ENCODE assay signal across 8 mouse cellular contexts in genomic region chr19:56134081-56134818, GRCm38 (mm10).
DNase-seq lines count a peak whose midpoint lies in the region; ATAC-seq lines count a peak whose summit lies in the region.

No protein-coding gene starts in this region.

- DNase-seq in CD4-positive, CD25-positive, alpha-beta regulatory T cell, adult 2 months (ENCODE audit: low read depth, low spot score): peak; percentile 5
- DNase-seq in embryonic facial prominence, embryonic 10.5 days (ENCODE audit: low spot score): peak; percentile 84
- DNase-seq in left cerebral cortex, postnatal 14 days (ENCODE audit: low spot score in 2 of 2): peak; percentile 49 to 82
- peak; percentile 92 for DNase-seq in midbrain, embryonic 14.5 days

- no peak overlapping the region; the same call in 1 of the 2 replicates for H3K9ac ChIP-seq in intestine, embryonic 16.5 days (ENCODE audit: low read depth, low read length)
- peak overlapping the region; percentile 20; the same call in 1 of the 2 replicates for H3K9ac ChIP-seq in midbrain, embryonic 14.5 days (replicated peaks; ENCODE audit: low read length)
- H3K9ac ChIP-seq in stomach, embryonic 15.5 days: no peak overlapping the region

- no peak for ATAC-seq in CD4-positive, CD25-positive, alpha-beta regulatory T cell, adult 4 months
- ATAC-seq in granulocyte monocyte progenitor cell, adult 5-6 weeks (replicated peaks; ENCODE audit: poor library complexity, severe bottlenecking): peak; percentile 42; the same call in 1 of the 2 replicates
- ATAC-seq in intestine, embryonic 16.5 days: peak; percentile 78
- ATAC-seq in midbrain, embryonic 14.5 days (ENCODE audit: low FRiP score, low TSS enrichment): peak; percentile 81; the same call in 1 of the 2 replicates
- ATAC-seq in stomach, embryonic 15.5 days (ENCODE audit: insufficient read depth, low FRiP score, low read depth): peak; percentile 85

- peaks cover 36% of the 10 kb centered on the region for H3K4me1 ChIP-seq in embryonic facial prominence, embryonic 10.5 days
- peaks cover 2% of the 10 kb centered on the region; the same call in 1 of the 2 replicates for H3K4me1 ChIP-seq in intestine, embryonic 16.5 days (ENCODE audit: control insufficient read depth, insufficient read depth, low read length)
- H3K4me1 ChIP-seq in midbrain, embryonic 14.5 days (ENCODE audit: control insufficient read depth, insufficient read depth, low read length): peaks cover 30% of the 10 kb centered on the region
- H3K4me1 ChIP-seq in stomach, embryonic 15.5 days: no peaks in the 10 kb centered on the region; the same call in 1 of the 2 replicates

- no peak overlapping the region for H3K4me3 ChIP-seq in embryonic facial prominence, embryonic 10.5 days
- no peak overlapping the region for H3K4me3 ChIP-seq in intestine, embryonic 16.5 days (ENCODE audit: low read length)
- no peak overlapping the region for H3K4me3 ChIP-seq in midbrain, embryonic 14.5 days (replicated peaks; ENCODE audit: low read depth, low read length)
- no peak overlapping the region for H3K4me3 ChIP-seq in stomach, embryonic 15.5 days (replicated peaks)

- 12% methylated on average over 17 of the region's 17 CpGs for WGBS in embryonic facial prominence, embryonic 10.5 days
- 19% methylated on average over 17 of the region's 17 CpGs for WGBS in intestine, embryonic 16.5 days
- 9% methylated on average over 17 of the region's 17 CpGs for WGBS in midbrain, embryonic 14.5 days
- WGBS in stomach, embryonic 15.5 days: 18% methylated on average over 17 of the region's 17 CpGs

- no peaks in the 10 kb centered on the region for H3K36me3 ChIP-seq in embryonic facial prominence, embryonic 10.5 days (replicated peaks)
- H3K36me3 ChIP-seq in intestine, embryonic 16.5 days (ENCODE audit: control insufficient read depth, insufficient read depth, low read length): no peaks in the 10 kb centered on the region
- H3K36me3 ChIP-seq in midbrain, embryonic 14.5 days (ENCODE audit: control insufficient read depth, insufficient read depth, low read length): no peaks in the 10 kb centered on the region
- H3K36me3 ChIP-seq in stomach, embryonic 15.5 days: no peaks in the 10 kb centered on the region

- 0 out of 2 replicates have a peak overlapping the region, but pooled peaks have one; percentile 14 for H3K4me2 ChIP-seq in intestine, embryonic 16.5 days (ENCODE audit: low read depth, low read length)
- peak overlapping the region; percentile 9 for H3K4me2 ChIP-seq in midbrain, embryonic 14.5 days (ENCODE audit: low read length)
- H3K4me2 ChIP-seq in stomach, embryonic 15.5 days: peak overlapping the region; percentile 36

- H3K27me3 ChIP-seq in embryonic facial prominence, embryonic 10.5 days (replicated peaks; ENCODE audit: low read depth, poor library complexity, severe bottlenecking): peaks cover 67% of the 10 kb centered on the region
- H3K27me3 ChIP-seq in intestine, embryonic 16.5 days (replicated peaks; ENCODE audit: control insufficient read depth, insufficient read depth, low read length): no peaks in the 10 kb centered on the region
- no peaks in the 10 kb centered on the region for H3K27me3 ChIP-seq in midbrain, embryonic 14.5 days (ENCODE audit: control insufficient read depth, insufficient read depth, low read length)
- 0 out of 2 replicates have a peak, but pooled peaks cover 2% of the 10 kb centered on the region for H3K27me3 ChIP-seq in stomach, embryonic 15.5 days (replicated peaks)

- intact Hi-C loops in left cerebral cortex, postnatal 14 days (cut with DNase I): loop anchor here (5.0 to 10.0 kb wide), 4 partner anchors 237 to 797 kb away; no protein-coding TSS in a partner anchor

- no peaks in the 10 kb centered on the region for H3K9me3 ChIP-seq in embryonic facial prominence, embryonic 10.5 days
- H3K9me3 ChIP-seq in intestine, embryonic 16.5 days (ENCODE audit: control insufficient read depth, low read length): no peaks in the 10 kb centered on the region
- no peaks in the 10 kb centered on the region for H3K9me3 ChIP-seq in midbrain, embryonic 14.5 days (ENCODE audit: control insufficient read depth, low read length)
- H3K9me3 ChIP-seq in stomach, embryonic 15.5 days: no peaks in the 10 kb centered on the region

- no peak overlapping the region for H3K27ac ChIP-seq in embryonic facial prominence, embryonic 10.5 days (replicated peaks)
- no peak overlapping the region for H3K27ac ChIP-seq in intestine, embryonic 16.5 days (ENCODE audit: low read length)
- peak overlapping the region; percentile 49; the same call in 1 of the 2 replicates for H3K27ac ChIP-seq in midbrain, embryonic 14.5 days (replicated peaks; ENCODE audit: low read depth, low read length)
- no peak overlapping the region for H3K27ac ChIP-seq in stomach, embryonic 15.5 days

Comparison
In these comparisons a context has a peak if more than half of its experiments do, and no peak if none do; other contexts are left out.
1. DNase-seq: peak in every context shown above with its lines; median percentile 92 in midbrain, embryonic 14.5 days; 84 in embryonic facial prominence, embryonic 10.5 days; 66 in left cerebral cortex, postnatal 14 days; 5 in CD4-positive, CD25-positive, alpha-beta regulatory T cell, adult 2 months.